Mouse (Mus musculus) ES-E14 (cell line): Measurements from ENCODE around the gene Klf2.

ENCODE experiments used
- CHD2 ChIP-seq: IDR thresholded peaks from 2 replicates; pipeline ENCODE4 v1.6.1; 2014; ENCODE audit warnings: mild to moderate bottlenecking, low read depth, low read length, inconsistent platforms
- HCFC1 ChIP-seq: IDR thresholded peaks from 2 replicates; pipeline ENCODE4 v1.6.1; 2012; ENCODE audit warnings: low read length, inconsistent platforms, borderline replicate concordance; ENCODE audit not compliant: insufficient read depth
- MAFK ChIP-seq: IDR thresholded peaks from 2 replicates; pipeline ENCODE4 v1.6.1; 2014; ENCODE audit warnings: mild to moderate bottlenecking, low read depth, low read length, inconsistent platforms; ENCODE audit not compliant: insufficient read depth
- ZC3H11A ChIP-seq: IDR thresholded peaks from 2 replicates; pipeline ENCODE4 v1.6.1; 2012; ENCODE audit warnings: low read depth, mild to moderate bottlenecking, inconsistent platforms, low read length, borderline replicate concordance
- ZNF384 ChIP-seq: IDR thresholded peaks from 2 replicates; pipeline ENCODE4 v1.6.1; 2012; ENCODE audit warnings: low read depth, low read length, inconsistent platforms

DNA sequence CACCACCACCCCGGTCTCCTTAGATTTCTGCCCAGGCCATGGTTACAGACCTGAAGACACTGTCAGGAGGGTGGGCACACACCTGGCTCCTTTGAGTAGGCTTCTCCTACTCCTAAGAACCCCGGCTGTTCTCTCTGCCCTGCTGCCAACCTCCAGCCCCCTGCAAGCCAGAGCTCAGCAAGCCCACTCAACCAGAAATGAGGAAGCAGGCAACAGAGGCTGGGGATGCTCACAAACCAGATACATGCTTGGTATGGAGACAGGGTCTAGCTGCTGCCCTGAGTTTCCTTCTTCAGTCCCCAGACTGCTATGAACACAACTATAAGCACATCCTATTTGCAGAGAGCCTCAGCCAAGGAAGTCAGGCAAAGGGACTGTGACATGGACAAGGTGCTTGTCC, 29.3 kb downstream of the Klf2 start:
- no peak for TF ChIP-seq ZC3H11A
- TF ChIP-seq HCFC1, result no peak
- no peak for TF ChIP-seq CHD2
- no peak for TF ChIP-seq MAFK
- TF ChIP-seq ZNF384, result no peak
